Mouse (Mus musculus) adrenal gland, adult 8-10 months (tissue): ENCODE results near the gene Mlec. TPM values are rescaled to one million over a fixed set of nuclear protein-coding genes. Genes with fewer than 3 reads are reported as not detected.
"Not testable (repeated sequence)": the region's sequence is repeated elsewhere in the genome, so short reads cannot be mapped to it uniquely, and the experiment has no call there.

Experiments used
- DNase-seq: peaks from one replicate; pipeline ENCODE4 v3.0.0; 2022
- total RNA-seq, 4 experiments: library from RNA; stranded (reverse); gene quantifications; 2 replicates each; pipeline ENCODE4 v1.2.4; 2022

Gene Mlec
- total RNA-seq, 4 experiments from 2014 or later, result 207 to 274 (median 239) TPM

DNA sequence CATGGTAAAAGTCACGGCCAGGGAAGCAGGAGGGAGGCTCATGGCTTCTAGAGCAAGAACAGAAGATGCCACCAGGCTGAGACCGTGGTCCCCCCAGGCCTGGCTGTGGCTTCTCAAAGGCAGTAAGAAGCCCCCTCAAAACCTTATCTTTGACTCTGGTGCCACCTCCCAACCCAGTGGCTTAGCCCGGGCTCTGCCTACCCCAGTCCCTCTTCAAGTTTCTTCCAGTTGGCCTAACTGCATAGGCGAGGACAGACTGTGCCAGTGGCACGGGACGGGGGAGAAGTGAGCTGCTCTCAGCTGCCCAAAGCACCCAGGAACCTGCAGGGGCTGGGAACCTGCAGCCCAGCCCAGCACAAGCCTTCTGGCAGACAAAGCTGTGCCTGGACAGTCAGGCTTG, 33.3 kb downstream of the Mlec start:
- no peak for DNase-seq

DNA sequence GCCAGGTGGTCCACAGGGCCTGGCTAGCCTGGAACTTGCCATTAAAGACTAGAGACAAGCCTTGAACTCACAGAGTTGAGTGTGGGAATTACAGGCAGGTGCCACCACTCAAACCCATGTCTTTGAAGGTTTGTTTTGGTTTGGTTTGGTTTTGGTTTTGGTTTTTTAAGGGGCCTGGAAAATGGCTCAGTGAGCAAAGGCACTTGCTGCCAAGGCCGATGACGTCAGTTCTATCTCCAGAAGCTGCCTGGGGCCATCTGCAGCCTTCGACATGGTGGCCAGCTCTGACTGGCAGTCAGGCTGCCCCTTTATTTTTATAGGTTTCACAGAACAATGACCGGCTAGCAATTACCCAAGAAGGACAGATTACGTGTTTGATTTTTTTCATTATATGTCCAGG, 37.0 kb downstream of the Mlec start:
- DNase-seq, result no peak

- DNase-seq, result peak; percentile 83
Measured at GRCm38 (mm10) chr5:115118961-115119570, 38.9 kb downstream of the Mlec start, which contains the start of gene Acads. Gene Acads, minus strand, starts transcription at chr5:115119346.

DNA sequence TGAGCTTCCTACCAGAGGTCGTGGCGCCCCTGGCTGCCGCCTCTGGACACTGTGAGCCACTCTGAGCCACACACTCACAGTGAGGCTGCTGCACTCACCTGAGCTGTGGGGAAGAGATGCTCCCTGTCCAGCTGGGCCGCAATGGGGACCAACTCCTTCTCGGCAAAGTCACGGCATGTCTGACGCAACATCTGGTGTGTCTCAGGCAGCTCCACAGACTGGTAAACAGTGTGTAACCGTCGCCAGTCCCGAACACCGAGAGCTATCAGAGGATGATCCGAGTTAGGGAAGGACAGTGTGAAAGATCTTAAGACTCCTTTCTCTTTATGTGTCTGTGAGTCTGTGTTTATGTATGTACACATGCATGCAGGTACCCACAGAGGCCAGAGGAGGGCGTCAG, 40.5 kb downstream of the Mlec start:
- no peak for DNase-seq

GRCm38 (mm10) chr5:115116426-115116825, 41.6 kb downstream of the Mlec start:
- no peak for DNase-seq

GRCm38 (mm10) chr5:115114501-115114900, 43.5 kb downstream of the Mlec start:
- DNase-seq, result no peak

GRCm38 (mm10) chr5:115113244-115113643, 44.7 kb downstream of the Mlec start:
- DNase-seq, result no peak

DNA sequence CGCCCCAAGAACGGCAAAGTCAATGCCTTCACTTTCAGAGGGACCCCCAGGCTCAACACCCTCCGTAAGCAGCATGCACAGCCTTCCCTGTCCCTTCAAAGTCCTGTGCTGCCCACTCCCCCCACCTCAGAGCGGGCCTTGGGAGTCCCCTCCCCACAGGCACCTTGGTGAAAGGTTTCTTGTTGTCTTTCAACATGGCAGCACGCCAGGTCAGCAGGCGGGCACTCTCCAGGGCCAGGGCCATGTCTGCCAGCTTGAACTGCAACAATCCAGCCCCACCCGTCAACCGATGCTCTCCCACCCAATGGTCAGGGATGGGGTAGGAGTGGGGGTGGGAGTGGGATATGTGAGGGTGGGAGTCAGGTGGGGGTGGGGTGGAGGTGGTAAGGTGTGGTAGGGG, 46.8 kb downstream of the Mlec start:
- no peak for DNase-seq

DNA sequence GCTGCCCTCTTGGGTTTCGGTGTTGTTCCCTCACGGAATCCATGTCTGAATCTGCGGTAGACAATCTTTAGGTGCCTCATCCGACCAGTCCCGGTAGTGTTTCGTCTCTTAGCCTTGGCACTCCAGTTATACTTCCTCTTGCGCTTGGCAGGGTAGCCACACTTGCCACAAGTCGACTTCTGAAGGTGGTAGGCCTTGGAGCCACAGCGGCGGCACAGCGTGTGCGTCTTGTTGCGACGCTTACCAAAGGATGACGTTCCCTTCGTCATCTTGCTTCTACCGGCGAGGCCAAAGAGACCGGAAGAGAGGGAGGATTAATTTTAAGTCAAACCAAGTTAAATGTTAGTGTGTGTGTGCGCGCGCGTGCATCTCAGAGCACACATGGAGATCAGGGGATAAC, 54.7 kb downstream of the Mlec start:
- DNase-seq, result not testable (repeated sequence)

- DNase-seq, result no peak
Measured at GRCm38 (mm10) chr5:115102231-115102630, 55.7 kb downstream of the Mlec start.

- no peak for DNase-seq
Measured at GRCm38 (mm10) chr5:115100473-115100872, 57.5 kb downstream of the Mlec start.

DNA sequence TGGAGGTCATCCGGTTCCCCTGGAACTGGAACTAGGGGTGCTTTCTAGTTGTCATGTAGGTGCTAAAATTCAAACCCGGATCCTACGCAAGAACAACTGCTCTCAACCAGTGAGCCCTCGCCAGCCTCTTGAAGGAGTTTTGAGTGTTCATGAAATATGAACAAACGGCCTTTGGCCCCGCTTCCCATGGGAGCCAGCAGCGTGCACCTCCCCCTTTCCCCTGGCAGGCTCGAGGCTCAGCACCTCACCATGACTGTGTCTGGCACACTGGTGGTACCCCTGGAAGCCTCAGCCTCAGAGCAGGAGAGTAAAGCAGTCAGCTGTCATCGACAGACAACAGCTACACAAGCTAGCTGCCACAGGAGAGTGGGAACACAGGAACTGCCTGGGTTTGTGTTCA, 58.0 kb downstream of the Mlec start:
- DNase-seq, result no peak

DNA sequence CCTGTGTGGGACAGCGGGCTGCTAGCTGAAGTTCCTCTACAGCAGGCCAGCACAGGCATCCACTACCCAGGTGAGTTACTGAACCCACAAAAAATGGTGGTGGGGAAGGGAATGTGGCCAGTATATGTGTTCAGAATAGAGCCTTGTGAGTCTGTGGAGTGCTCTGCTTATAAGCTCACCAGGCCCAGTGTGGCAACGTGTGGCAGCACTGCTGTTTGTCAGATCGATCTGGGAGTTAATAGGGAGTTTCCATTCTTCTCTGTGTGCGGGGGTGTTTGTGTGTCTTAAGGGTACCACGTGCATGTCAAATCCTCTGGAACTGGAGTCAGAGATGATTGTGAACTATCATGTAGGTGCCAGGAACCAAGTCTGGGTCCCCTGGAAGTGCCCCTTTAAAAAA, 58.4 kb downstream of the Mlec start:
- no peak for DNase-seq

DNA sequence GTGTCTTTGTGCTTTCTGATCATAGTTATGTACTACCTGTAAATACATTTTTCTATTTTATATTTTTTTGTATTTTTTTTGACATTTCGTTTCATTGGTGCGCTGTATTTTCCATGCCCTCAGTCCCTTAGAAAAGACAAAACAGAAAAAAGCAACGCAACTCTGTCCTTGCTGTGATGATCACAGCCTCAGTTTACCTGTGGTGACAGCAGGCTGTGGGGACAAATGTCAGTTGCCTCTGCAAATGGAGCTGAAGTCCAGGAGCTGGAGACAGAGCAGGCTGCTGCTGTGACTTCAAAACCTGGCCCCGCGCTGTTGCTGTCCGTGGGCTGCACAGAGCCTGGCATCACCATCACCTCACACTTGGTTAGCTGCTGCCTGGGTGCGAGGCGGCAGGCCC, 59.8 kb downstream of the Mlec start, which contains the start of gene Gm10401:
Gene Gm10401 (minus strand): TSS at position 101 of the 400 bp plus-strand sequence.
- no peak for DNase-seq

Other genes with a start within 250 kb of the Mlec start
- 1 to 10 TPM; 1.7 to 2.4 (median 2.0) TPM for gene Oasl1, start 234.9 kb downstream of the Mlec start, total RNA-seq
- gene 2210016L21Rik, start 216.0 kb downstream of the Mlec start, total RNA-seq, result 10 to 100 TPM; 46.4 to 59.2 (median 54.2) TPM
- gene Hnf1a, start 187.1 kb downstream of the Mlec start, total RNA-seq, result not detected
- 10 to 100 TPM; 44.3 to 62.9 (median 56.7) TPM for gene Sppl3, start 147.0 kb downstream of the Mlec start, total RNA-seq
- gene Gm10401, start 59.9 kb downstream of the Mlec start, total RNA-seq, result not detected
- gene Acads, start 38.8 kb downstream of the Mlec start, total RNA-seq, result 100 to 1,000 TPM; 122 to 219 (median 173) TPM
- 10 to 100 TPM; 38.8 to 51.9 (median 45.7) TPM for gene Unc119b, start 23.2 kb downstream of the Mlec start, total RNA-seq
- 10 to 100 TPM; 11.8 to 59.6 (median 41.5) TPM for gene Cabp1, start 36.2 kb upstream of the Mlec start, total RNA-seq
- gene Pop5, start 77.7 kb upstream of the Mlec start, total RNA-seq, result 10 to 100 TPM; 75.9 to 87.9 (median 84.9) TPM
- gene Rnf10, start 114.7 kb upstream of the Mlec start, total RNA-seq, result 100 to 1,000 TPM; 218 to 258 (median 235) TPM
- gene Coq5, start 121.5 kb upstream of the Mlec start, total RNA-seq, result 10 to 100 TPM; 50.3 to 63.7 (median 60.1) TPM
- gene Dynll1, start 142.8 kb upstream of the Mlec start, total RNA-seq, result 100 to 1,000 TPM; 140 to 233 (median 156) TPM
- 10 to 100 TPM; 68.1 to 89.3 (median 75.9) TPM for gene Srsf9, start 169.0 kb upstream of the Mlec start, total RNA-seq
- gene Gatc, start 183.0 kb upstream of the Mlec start, total RNA-seq, result 10 to 100 TPM; 21.5 to 24.6 (median 23.1) TPM
- 10 to 100 TPM; 37.4 to 58.7 (median 46.8) TPM for gene Triap1, start 183.0 kb upstream of the Mlec start, total RNA-seq
- 1,000 to 10,000 TPM in 2 of 4 experiments, 100 to 1,000 TPM in 2; 703 to 1,239 (median 893) TPM for gene Cox6a1, start 190.8 kb upstream of the Mlec start, total RNA-seq